In genomic region chr6:8950611-8951325, GRCm38 (mm10) we compare ENCODE assay signal across 8 mouse cellular contexts. TPM values are rescaled to one million over a fixed set of nuclear protein-coding genes. Genes with fewer than 3 reads are reported as not detected.
DNase-seq lines count a peak whose midpoint lies in the region; ATAC-seq and TF ChIP-seq lines count a peak whose summit lies in the region.

No protein-coding gene starts in this region.

- WGBS in lung, postnatal 0 days, result 2% methylated on average over 26 of the region's 26 CpGs
- WGBS in liver, embryonic 12.5 days (ENCODE audit: insufficient replicate concordance), result 3% methylated on average over 26 of the region's 26 CpGs
- WGBS in stomach, embryonic 16.5 days, result 2% methylated on average over 26 of the region's 26 CpGs

- TF ChIP-seq CTCF in lung, postnatal 0 days (IDR thresholded peaks at IDR 0.05), result no peak

- H3K4me2 ChIP-seq in lung, postnatal 0 days (replicated peaks; ENCODE audit: low read depth, low read length), result peak overlapping the region; percentile 37
- peak overlapping the region; percentile 47 for H3K4me2 ChIP-seq in liver, embryonic 12.5 days
- H3K4me2 ChIP-seq in stomach, embryonic 16.5 days (ENCODE audit: low read depth, low read length), result peak overlapping the region; percentile 55

- no peaks in the 10 kb centered on the region for H3K4me1 ChIP-seq in lung, postnatal 0 days (ENCODE audit: insufficient read depth, low read depth, low read length)
- H3K4me1 ChIP-seq in liver, embryonic 12.5 days, result peaks cover 8% of the 10 kb centered on the region
- H3K4me1 ChIP-seq in stomach, embryonic 16.5 days (ENCODE audit: control insufficient read depth, insufficient read depth, low read length), result peaks cover 4% of the 10 kb centered on the region; the same call in 1 of the 2 replicates

- H3K36me3 ChIP-seq in lung, postnatal 0 days (ENCODE audit: insufficient read depth, low read length), result no peaks in the 10 kb centered on the region
- H3K36me3 ChIP-seq in liver, embryonic 12.5 days, result no peaks in the 10 kb centered on the region
- H3K36me3 ChIP-seq in stomach, embryonic 16.5 days (ENCODE audit: control insufficient read depth, insufficient read depth, low read length), result no peaks in the 10 kb centered on the region

- H3K27ac ChIP-seq in lung, postnatal 0 days (ENCODE audit: low read length), result no peak overlapping the region
- no peak overlapping the region for H3K27ac ChIP-seq in liver, embryonic 12.5 days
- no peak overlapping the region for H3K27ac ChIP-seq in stomach, embryonic 16.5 days (ENCODE audit: low read length)

- peak overlapping the region; percentile 10; the same call in 1 of the 2 replicates for H3K4me3 ChIP-seq in lung, postnatal 0 days (ENCODE audit: low read depth, low read length)
- H3K4me3 ChIP-seq in liver, embryonic 12.5 days, result peak overlapping the region; percentile 27
- peak overlapping the region; percentile 25 for H3K4me3 ChIP-seq in stomach, embryonic 16.5 days (replicated peaks; ENCODE audit: low read length)

- H3K27me3 ChIP-seq in lung, postnatal 0 days (replicated peaks; ENCODE audit: insufficient read depth, low read length), result peaks cover 46% of the 10 kb centered on the region
- peaks cover 87% of the 10 kb centered on the region for H3K27me3 ChIP-seq in liver, embryonic 12.5 days (replicated peaks)
- peaks cover 80% of the 10 kb centered on the region for H3K27me3 ChIP-seq in stomach, embryonic 16.5 days (ENCODE audit: control insufficient read depth, insufficient read depth, low read length)

- H3K9me3 ChIP-seq in lung, postnatal 0 days (ENCODE audit: low read length), result no peaks in the 10 kb centered on the region
- no peaks in the 10 kb centered on the region for H3K9me3 ChIP-seq in liver, embryonic 12.5 days (replicated peaks)
- no peaks in the 10 kb centered on the region for H3K9me3 ChIP-seq in stomach, embryonic 16.5 days (replicated peaks; ENCODE audit: control insufficient read depth, low read length)

- DNase-seq in cerebellum, adult 18-20 months, result no peak
- no peak for DNase-seq in lung, postnatal 0 days (ENCODE audit: low spot score)
- no peak for DNase-seq in lung, postnatal 4 days
- DNase-seq in layer of hippocampus, postnatal 36 days, result no peak
- DNase-seq in thymus, postnatal 14 days, result no peak

- TF ChIP-seq EP300 in lung, postnatal 0 days (IDR thresholded peaks at IDR 0.05), result no peak

- H3K9ac ChIP-seq in lung, postnatal 0 days (replicated peaks; ENCODE audit: low read depth), result no peak overlapping the region
- no peak overlapping the region for H3K9ac ChIP-seq in liver, embryonic 12.5 days
- no peak overlapping the region for H3K9ac ChIP-seq in stomach, embryonic 16.5 days (ENCODE audit: low read length)

- ATAC-seq in cerebellum, adult (ENCODE audit: insufficient number of reproducible peaks, low FRiP score, low TSS enrichment), result peak; percentile 2; the same call in 1 of the 2 replicates
- ATAC-seq in lung, postnatal 0 days, result no peak
- no peak for ATAC-seq in liver, embryonic 12.5 days
- no peak for ATAC-seq in stomach, embryonic 16.5 days (ENCODE audit: insufficient read depth, low FRiP score)

RNA-seq across cellular contexts. Expression of gene Nxph1, which starts 2.5 kb away (rescaled TPM):
- not detected in 2 replicates for polyA plus RNA-seq in lung, postnatal 0 days (2015; fragmentation: Nextera tagmentation; extraction: Ambion mirVana)
- polyA plus RNA-seq in liver, embryonic 12.5 days (2016; fragmentation: Nextera tagmentation; extraction: Ambion mirVana), result not detected in 2 replicates
- polyA plus RNA-seq in stomach, embryonic 16.5 days (2015; fragmentation: Nextera tagmentation; extraction: Ambion mirVana), result 0.37 and 0.61 TPM in 2 replicates
- total RNA-seq in layer of hippocampus, postnatal 36 days (2021), result 10 to 100 TPM; 35.8 to 38.6 TPM
